Mouse (Mus musculus) midbrain, embryonic 12.5 days (tissue): Measurements from ENCODE around the gene Picalm. TPM values are rescaled to one million over a fixed set of nuclear protein-coding genes. Genes with fewer than 3 reads are reported as not detected.
A peak's percentile ranks its signal among the peaks of the same experiment; 100 is the strongest.

Experiments used
- ATAC-seq: fragments of 200-750 bp; cut with Nextera tagmentation; 2 replicates; pipeline ENCODE4 v1.8.0; 2017; ENCODE audit warnings: low read depth, moderate TSS enrichment, moderate library complexity; ENCODE audit not compliant: low FRiP score
- H3K27ac ChIP-seq: fragments of 300-500 bp; sonication (generic); replicated peaks from 2 replicates; pipeline ENCODE4 v1.5.1; 2016; ENCODE audit warnings: mild to moderate bottlenecking
- H3K27me3 ChIP-seq: fragments of 300-500 bp; sonication (generic); 2 replicates; pipeline ENCODE4 v1.6.1; 2016; ENCODE audit warnings: mild to moderate bottlenecking
- H3K36me3 ChIP-seq: fragments of 300-500 bp; sonication (generic); 2 replicates; pipeline ENCODE4 v1.6.1; 2016
- H3K4me1 ChIP-seq: fragments of 300-500 bp; sonication (generic); 2 replicates; pipeline ENCODE4 v1.6.1; 2016
- H3K4me2 ChIP-seq: fragments of 300-500 bp; sonication (generic); replicated peaks from 2 replicates; pipeline ENCODE4 v1.6.1; 2016; ENCODE audit warnings: mild to moderate bottlenecking, moderate library complexity
- H3K4me3 ChIP-seq: fragments of 300-500 bp; sonication (generic); 2 replicates; pipeline ENCODE4 v1.5.1; 2016; ENCODE audit warnings: mild to moderate bottlenecking
- H3K9ac ChIP-seq: fragments of 300-500 bp; sonication (generic); replicated peaks from 2 replicates; pipeline ENCODE4 v1.6.1; 2016; ENCODE audit warnings: mild to moderate bottlenecking, moderate library complexity
- H3K9me3 ChIP-seq: fragments of 300-500 bp; sonication (generic); 2 replicates; pipeline ENCODE4 v1.6.1; 2016; ENCODE audit warnings: mild to moderate bottlenecking
- WGBS: fragments of 180-500 bp; shearing (Covaris S2); methylation state at CpG from one replicate; pipeline ENCODE4 v1.1.7; 2016; 5-methylcytosine and 5-hydroxymethylcytosine counted together
- polyA plus RNA-seq: library from polyadenylated mRNA; unstranded; fragments of >200 nt; fragmentation: Nextera tagmentation; extraction: Ambion mirVana; gene quantifications from 2 replicates; pipeline ENCODE4 v1.2.1, GENCODE M21; 2016

The Picalm gene
- polyA plus RNA-seq, 1 experiment from 2014 or later, result 44.5 TPM

- Histone ChIP-seq H3K9ac (no peak overlapping the region), H3K27ac (no peak overlapping the region), H3K4me2 (peak overlapping the region; percentile 27), H3K4me1 (no peaks in the 10 kb centered on the region), H3K9me3 (no peaks in the 10 kb centered on the region), H3K4me3 (no peak overlapping the region), H3K27me3 (no peaks in the 10 kb centered on the region), H3K36me3 (no peaks in the 10 kb centered on the region)
- peak; percentile 56; the same call in 1 of the 2 replicates for ATAC-seq
- WGBS, result 39% methylated on average over 10 of the region's 10 CpGs
Observed at GRCm38 (mm10) chr7:90099248-90099647, 30.8 kb upstream of the Picalm start.

- Histone ChIP-seq H3K4me2 (no peak overlapping the region), H3K27me3 (no peaks in the 10 kb centered on the region), H3K4me1 (no peaks in the 10 kb centered on the region), H3K27ac (no peak overlapping the region), H3K36me3 (no peaks in the 10 kb centered on the region), H3K9ac (no peak overlapping the region), H3K4me3 (no peak overlapping the region), H3K9me3 (no peaks in the 10 kb centered on the region)
- 93% methylated on average over 3 of the region's 3 CpGs for WGBS
- no peak for ATAC-seq
Observed at GRCm38 (mm10) chr7:90100614-90101160, 29.3 kb upstream of the Picalm start.

- 100% methylated on average over 2 of the region's 2 CpGs for WGBS
- no peak for ATAC-seq
Observed at GRCm38 (mm10) chr7:90116100-90116499, 13.9 kb upstream of the Picalm start.

GRCm38 (mm10) chr7:90120106-90120505, 9.9 kb upstream of the Picalm start:
- Histone ChIP-seq H3K9ac (no peak overlapping the region), H3K9me3 (no peaks in the 10 kb centered on the region), H3K27ac (no peak overlapping the region), H3K27me3 (no peaks in the 10 kb centered on the region), H3K4me2 (no peak overlapping the region), H3K4me1 (no peaks in the 10 kb centered on the region), H3K36me3 (no peaks in the 10 kb centered on the region), H3K4me3 (no peak overlapping the region)
- no peak for ATAC-seq
- 88% methylated on average over 4 of the region's 4 CpGs for WGBS

More at GRCm38 (mm10) chr7:90116100-90116499, 13.9 kb upstream of the Picalm start:
- no peak overlapping the region for H3K9ac ChIP-seq
- H3K27me3 ChIP-seq, result no peaks in the 10 kb centered on the region
- no peaks in the 10 kb centered on the region for H3K9me3 ChIP-seq
- no peaks in the 10 kb centered on the region for H3K36me3 ChIP-seq
- H3K4me1 ChIP-seq, result no peaks in the 10 kb centered on the region
- H3K4me2 ChIP-seq, result no peak overlapping the region
- H3K4me3 ChIP-seq, result no peak overlapping the region
- H3K27ac ChIP-seq, result no peak overlapping the region

GRCm38 (mm10) chr7:90124991-90125390, 5.0 kb upstream of the Picalm start:
- Histone ChIP-seq H3K9ac (no peak overlapping the region), H3K27ac (no peak overlapping the region), H3K4me1 (peaks cover 3% of the 10 kb centered on the region; the same call in 1 of the 2 replicates), H3K4me3 (no peak overlapping the region), H3K4me2 (no peak overlapping the region), H3K36me3 (no peaks in the 10 kb centered on the region), H3K9me3 (no peaks in the 10 kb centered on the region), H3K27me3 (no peaks in the 10 kb centered on the region)
- no peak for ATAC-seq
- WGBS, result 93% methylated on average over 5 of the region's 5 CpGs

GRCm38 (mm10) chr7:90128631-90129200, 1.3 kb upstream of the Picalm start:
- Histone ChIP-seq H3K4me1 (peaks cover 7% of the 10 kb centered on the region), H3K4me2 (peak overlapping the region; percentile 62), H3K4me3 (no peak overlapping the region), H3K9ac (no peak overlapping the region), H3K27ac (peak overlapping the region; percentile 94), H3K27me3 (no peaks in the 10 kb centered on the region), H3K9me3 (no peaks in the 10 kb centered on the region), H3K36me3 (no peaks in the 10 kb centered on the region)
- WGBS, result 85% methylated on average over 8 of the region's 8 CpGs
- no peak for ATAC-seq

- no peak for ATAC-seq
- H3K4me1 ChIP-seq, result peaks cover 7% of the 10 kb centered on the region
- no peaks in the 10 kb centered on the region for H3K9me3 ChIP-seq
- under 1% methylated on average over 12 of the region's 12 CpGs for WGBS
- peak overlapping the region; percentile 94 for H3K27ac ChIP-seq
- no peaks in the 10 kb centered on the region for H3K27me3 ChIP-seq
- peak overlapping the region; percentile 97 for H3K9ac ChIP-seq
- H3K4me2 ChIP-seq, result peak overlapping the region; percentile 62
- H3K4me3 ChIP-seq, result peak overlapping the region; percentile 93
- H3K36me3 ChIP-seq, result no peaks in the 10 kb centered on the region
Observed at GRCm38 (mm10) chr7:90129271-90129731, 712 bp upstream of the Picalm start.

GRCm38 (mm10) chr7:90130501-90131375, 725 bp downstream of the Picalm start:
- peak; percentile 75 for ATAC-seq
- peaks cover 7% of the 10 kb centered on the region for H3K4me1 ChIP-seq
- no peaks in the 10 kb centered on the region for H3K27me3 ChIP-seq
- under 1% methylated on average over 39 of the region's 39 CpGs for WGBS
- peak overlapping the region; percentile 88 for H3K4me2 ChIP-seq
- peak overlapping the region; percentile 97 for H3K9ac ChIP-seq
- H3K36me3 ChIP-seq, result no peaks in the 10 kb centered on the region
- H3K9me3 ChIP-seq, result no peaks in the 10 kb centered on the region
- peak overlapping the region; percentile 94 for H3K27ac ChIP-seq
- H3K4me3 ChIP-seq, result peak overlapping the region; percentile 93

GRCm38 (mm10) chr7:90131376-90131651, 1.3 kb downstream of the Picalm start:
- H3K27me3 ChIP-seq, result no peaks in the 10 kb centered on the region
- H3K27ac ChIP-seq, result no peak overlapping the region; the same call in 1 of the 2 replicates
- WGBS, result 0% methylated on average over 2 of the region's 2 CpGs
- no peaks in the 10 kb centered on the region for H3K9me3 ChIP-seq
- ATAC-seq, result no peak
- peak overlapping the region; percentile 97 for H3K9ac ChIP-seq
- H3K4me1 ChIP-seq, result peaks cover 7% of the 10 kb centered on the region
- H3K4me2 ChIP-seq, result peak overlapping the region; percentile 88
- H3K4me3 ChIP-seq, result peak overlapping the region; percentile 93
- H3K36me3 ChIP-seq, result no peaks in the 10 kb centered on the region

GRCm38 (mm10) chr7:90131831-90132241, 1.8 kb downstream of the Picalm start:
- Histone ChIP-seq H3K4me1 (peaks cover 7% of the 10 kb centered on the region), H3K9ac (peak overlapping the region; percentile 97), H3K4me2 (peak overlapping the region; percentile 88), H3K27me3 (no peaks in the 10 kb centered on the region), H3K4me3 (peak overlapping the region; percentile 93), H3K36me3 (no peaks in the 10 kb centered on the region), H3K27ac (no peak overlapping the region), H3K9me3 (no peaks in the 10 kb centered on the region)
- 25% methylated on average over 7 of the region's 7 CpGs for WGBS
- no peak for ATAC-seq

GRCm38 (mm10) chr7:90132322-90132721, 2.3 kb downstream of the Picalm start:
- WGBS, result 76% methylated on average over 3 of the region's 3 CpGs
- no peaks in the 10 kb centered on the region for H3K9me3 ChIP-seq
- H3K4me2 ChIP-seq, result peak overlapping the region; percentile 88
- ATAC-seq, result no peak
- no peaks in the 10 kb centered on the region for H3K27me3 ChIP-seq
- peak overlapping the region; percentile 97 for H3K9ac ChIP-seq
- H3K27ac ChIP-seq, result no peak overlapping the region
- no peaks in the 10 kb centered on the region for H3K36me3 ChIP-seq
- H3K4me3 ChIP-seq, result peak overlapping the region; percentile 93
- H3K4me1 ChIP-seq, result peaks cover 7% of the 10 kb centered on the region

GRCm38 (mm10) chr7:90136736-90137135, 6.7 kb downstream of the Picalm start:
- 91% methylated on average over 3 of the region's 3 CpGs for WGBS
- H3K4me1 ChIP-seq, result peaks cover 4% of the 10 kb centered on the region
- no peaks in the 10 kb centered on the region for H3K36me3 ChIP-seq
- no peak overlapping the region for H3K4me3 ChIP-seq
- no peak overlapping the region for H3K9ac ChIP-seq
- ATAC-seq, result no peak
- H3K27me3 ChIP-seq, result no peaks in the 10 kb centered on the region
- H3K9me3 ChIP-seq, result no peaks in the 10 kb centered on the region
- H3K4me2 ChIP-seq, result no peak overlapping the region
- H3K27ac ChIP-seq, result no peak overlapping the region
